Mouse (Mus musculus) left cerebral cortex, adult 11 months (tissue): ENCODE results near the gene 9130409I23Rik.

ENCODE experiments used
- DNase-seq: peaks from one replicate; pipeline ENCODE4 v3.0.0; 2022; ENCODE audit warnings: low spot score

9130409I23Rik gene

DNA sequence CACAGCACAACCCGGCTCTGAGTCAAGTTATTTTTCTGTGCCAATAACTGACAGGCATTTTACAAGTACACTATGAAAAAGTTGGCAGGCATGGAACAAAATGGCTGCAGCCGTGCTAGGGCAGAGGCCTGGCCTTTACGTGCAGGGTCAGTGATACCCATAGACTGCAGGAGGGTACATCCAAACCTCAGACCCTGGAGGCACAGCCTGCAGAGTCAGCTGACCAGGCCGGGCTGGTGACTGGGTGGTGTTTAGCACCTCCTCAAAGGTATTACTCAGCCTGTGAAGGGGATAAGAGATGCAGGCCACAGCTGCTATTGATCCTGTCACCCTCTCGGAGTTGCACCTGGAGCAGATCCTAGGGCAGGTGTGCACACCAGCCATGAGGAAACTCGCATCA lies at the start of gene 9130409I23Rik:
TSS of gene 9130409I23Rik (plus strand) at position 301 of the 400 bp plus-strand sequence.
- DNase-seq: no peak

DNA sequence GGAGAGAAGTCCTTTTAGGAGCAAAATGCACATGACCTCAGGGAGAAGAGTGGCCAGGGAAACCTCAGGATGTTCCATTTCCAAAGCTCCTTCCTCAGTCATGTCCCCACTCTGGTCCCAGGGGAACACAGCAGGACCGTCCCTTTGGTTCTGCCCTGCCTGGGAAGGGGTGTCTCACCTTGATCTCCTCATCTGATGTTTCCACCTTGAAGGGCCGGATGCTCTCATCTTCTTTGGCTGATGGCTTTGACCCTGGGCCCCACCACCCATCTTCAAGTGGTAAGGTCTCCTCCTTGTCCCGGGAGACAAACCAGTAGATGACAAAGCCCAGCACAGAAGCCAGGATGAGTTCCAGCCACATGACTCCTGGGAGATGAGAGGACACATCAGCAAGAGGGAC lies 49.4 kb upstream of the 9130409I23Rik start:
- no peak for DNase-seq

DNA sequence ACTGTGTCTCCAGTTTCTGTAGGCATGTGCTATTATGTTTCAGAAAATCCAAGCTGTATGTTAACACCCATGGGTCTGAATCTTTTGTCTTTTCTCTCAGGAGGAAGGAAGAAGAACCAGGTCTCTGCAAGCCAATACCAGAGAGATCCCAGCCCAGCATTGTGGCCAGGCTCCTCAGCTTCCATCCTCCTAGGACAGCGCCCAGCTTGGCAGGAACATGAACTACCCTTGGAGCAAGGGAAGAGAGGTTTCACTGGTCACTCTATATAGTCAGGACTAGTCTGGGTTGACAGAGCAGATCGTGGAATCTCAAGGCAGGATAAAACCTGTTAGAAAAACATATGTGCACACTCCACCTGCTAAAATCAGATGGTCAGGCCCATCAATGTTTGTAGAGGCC lies 47.2 kb upstream of the 9130409I23Rik start:
- no peak for DNase-seq

DNA sequence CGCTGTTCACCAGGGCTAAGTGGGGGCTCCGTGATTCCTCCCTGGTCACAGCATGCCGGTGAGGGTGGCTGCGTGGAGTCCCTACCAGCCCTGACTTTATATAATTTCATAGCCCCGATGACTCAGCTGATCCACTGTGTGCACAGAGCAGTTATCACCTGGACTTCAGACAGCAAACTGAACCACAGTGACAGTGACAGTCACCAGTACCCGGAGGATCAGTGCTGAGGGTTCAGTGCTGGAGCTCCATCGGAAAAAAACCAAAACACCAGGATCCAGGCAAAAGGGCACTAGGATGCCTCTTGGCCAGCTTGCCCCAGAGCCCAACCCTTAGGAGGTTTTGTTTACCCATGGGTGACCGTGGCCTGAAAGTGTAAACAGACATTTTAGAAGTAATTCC lies 45.7 kb upstream of the 9130409I23Rik start:
- DNase-seq: no peak

DNA sequence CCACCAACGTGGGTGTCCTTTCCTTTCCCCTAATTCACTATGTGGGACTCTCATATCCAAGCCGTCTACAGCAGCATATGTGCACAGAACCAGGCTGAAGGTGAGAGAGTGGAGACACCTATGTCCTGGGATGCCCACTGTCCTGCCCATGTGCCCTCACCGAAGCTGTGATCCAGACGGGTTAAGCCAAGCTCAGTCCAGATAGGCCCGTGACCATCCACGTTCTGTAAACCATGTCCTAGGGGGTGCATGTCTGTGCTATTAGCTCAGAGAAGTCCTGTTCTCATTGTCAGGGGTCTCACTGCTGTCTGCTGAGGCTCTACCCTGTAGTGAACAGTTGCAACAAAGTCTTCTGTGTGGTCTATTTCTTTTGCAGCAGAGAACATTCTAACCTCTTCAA lies 43.2 kb upstream of the 9130409I23Rik start:
- no peak for DNase-seq

DNA sequence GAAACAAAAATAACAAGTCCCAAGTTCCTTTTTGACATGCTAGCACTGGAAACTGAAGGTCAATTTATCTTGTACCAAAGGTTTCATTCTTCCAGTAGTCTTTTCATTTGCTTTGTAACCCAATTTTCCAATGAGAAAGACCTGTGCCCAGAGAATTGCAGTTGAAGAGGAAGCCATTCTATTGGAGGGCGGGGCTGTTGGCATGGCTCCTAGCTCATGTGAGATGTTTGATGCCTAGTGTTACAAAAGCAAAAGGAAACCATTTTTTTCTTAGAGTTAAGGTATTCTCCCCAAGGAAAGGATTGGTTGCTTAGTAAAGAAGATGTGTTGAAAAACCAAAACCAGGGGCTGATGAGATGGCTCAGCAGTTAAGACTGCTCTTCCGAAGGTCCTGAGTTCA lies 42.8 kb upstream of the 9130409I23Rik start:
- no peak for DNase-seq

DNA sequence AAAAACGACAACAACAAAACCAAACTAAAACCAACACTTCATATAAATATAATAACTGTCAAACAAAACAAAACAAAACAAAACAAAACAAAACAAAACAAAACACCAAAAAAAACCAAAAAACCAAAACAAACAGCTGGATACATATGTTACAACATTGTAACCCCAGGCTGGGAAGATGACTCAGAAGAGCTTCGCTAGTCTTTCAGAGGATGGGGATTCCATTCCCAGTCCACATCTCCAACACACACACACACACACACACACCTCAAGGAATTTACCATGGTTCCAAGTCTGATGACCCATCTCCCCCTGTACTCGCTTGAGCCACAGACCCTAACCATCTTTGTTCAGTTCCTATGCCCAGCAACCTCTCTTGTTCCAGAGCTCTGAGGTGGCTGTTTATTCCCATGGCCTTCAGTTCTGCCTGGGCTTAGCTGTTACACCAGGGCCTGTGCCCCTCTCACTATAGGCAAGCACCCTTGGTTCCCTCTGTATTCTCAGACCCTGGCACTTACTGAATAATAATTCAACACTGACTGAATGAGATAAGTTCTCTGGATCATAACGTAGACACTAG lies 41.9 kb upstream of the 9130409I23Rik start:
- DNase-seq: no peak

DNA sequence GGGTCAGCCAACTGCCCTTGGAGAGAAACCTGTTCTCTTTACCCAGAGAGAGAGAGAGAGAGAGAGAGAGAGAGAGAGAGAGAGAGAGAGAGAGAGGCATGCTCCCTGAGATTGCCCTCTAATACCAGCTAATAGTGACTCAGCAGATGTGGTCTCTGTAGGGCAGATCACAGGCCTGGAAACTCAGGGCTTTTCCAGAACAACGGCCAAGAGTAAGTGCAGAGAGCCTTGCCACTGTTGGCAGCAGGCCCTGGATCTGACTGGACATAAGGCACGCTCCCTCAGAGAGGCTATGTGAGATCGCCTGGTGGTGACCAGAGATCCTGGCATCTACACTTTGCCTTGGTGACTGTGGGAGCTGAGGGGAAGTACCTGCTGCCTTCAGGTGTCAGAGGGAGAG lies 41.3 kb upstream of the 9130409I23Rik start:
- no peak for DNase-seq

DNA sequence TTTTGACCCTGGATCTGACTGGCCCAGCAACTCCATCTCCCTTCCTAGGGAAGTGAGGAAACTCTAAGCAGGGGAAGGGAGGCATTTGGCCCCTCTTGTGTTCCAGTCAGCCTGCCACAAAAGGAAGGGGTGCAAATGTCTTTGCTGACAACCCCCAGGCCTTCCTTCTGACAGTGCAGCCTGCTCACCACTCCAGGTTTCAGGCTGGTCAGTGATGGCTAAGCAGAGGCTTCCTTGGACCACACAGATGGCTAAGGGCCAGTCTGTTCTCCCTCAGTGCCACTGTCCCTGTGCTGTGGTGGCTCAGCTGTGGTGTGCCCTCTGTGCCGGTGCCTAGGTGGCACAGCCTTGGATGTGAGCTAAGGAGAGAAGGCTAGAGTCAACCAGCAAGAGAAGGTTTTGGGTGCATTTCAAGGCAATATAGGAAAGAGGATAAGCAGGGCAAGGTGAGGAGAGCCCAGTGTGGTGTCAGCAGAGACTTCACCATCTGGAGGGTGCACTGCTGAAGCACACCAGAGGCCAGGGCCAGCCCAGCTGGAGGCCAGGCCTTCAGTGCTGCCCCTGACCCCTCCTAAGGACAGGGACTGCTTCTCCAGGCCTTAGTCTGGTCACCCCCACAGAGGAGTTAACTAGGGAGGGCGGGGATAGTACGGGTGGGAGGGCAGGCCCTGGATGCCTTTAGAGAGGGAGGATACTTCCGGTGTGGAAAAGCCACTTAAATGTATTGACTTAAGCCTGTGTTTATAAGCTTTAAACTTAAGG lies 40.7 kb upstream of the 9130409I23Rik start:
- no peak for DNase-seq

DNA sequence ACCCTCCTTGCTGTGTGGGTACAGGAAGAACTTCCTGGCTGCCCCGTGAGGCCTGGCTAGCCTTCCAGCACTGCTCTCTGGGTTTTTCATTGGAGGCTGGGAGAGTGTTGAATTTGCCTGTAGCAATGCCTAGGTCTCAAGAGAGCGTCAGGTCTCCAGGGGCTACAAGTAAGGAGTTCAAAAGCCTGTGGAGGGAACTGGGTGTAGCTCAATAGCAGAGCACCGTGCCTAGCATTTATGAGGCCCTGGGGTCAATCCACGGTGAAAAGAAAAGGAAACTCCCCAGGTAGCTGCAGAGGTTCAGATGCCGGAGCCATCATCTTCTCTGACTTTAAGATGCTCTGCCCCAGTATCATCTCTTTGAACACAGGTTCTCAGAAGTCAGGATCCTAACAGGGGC lies 39.4 kb upstream of the 9130409I23Rik start:
- no peak for DNase-seq

DNA sequence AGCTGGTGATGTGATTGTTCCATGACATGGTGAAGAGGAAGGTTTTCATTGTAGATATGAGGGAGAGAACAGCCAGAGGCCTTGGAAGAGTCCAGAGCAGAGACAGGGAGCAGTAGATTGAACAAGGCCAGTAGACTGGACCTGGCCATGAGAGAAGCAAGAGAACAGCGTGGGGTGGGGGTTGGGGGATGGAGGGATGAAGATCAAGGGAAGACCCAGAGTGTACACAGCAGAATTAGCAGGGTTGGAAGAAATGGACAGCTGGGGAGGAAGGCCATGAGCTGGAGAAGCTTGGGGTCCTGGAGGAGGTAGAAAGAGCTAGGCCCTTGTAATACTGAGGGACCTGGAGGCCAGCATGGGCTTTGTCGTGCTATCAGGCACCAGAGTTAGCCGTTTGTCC lies 38.6 kb upstream of the 9130409I23Rik start:
- DNase-seq: no peak

DNA sequence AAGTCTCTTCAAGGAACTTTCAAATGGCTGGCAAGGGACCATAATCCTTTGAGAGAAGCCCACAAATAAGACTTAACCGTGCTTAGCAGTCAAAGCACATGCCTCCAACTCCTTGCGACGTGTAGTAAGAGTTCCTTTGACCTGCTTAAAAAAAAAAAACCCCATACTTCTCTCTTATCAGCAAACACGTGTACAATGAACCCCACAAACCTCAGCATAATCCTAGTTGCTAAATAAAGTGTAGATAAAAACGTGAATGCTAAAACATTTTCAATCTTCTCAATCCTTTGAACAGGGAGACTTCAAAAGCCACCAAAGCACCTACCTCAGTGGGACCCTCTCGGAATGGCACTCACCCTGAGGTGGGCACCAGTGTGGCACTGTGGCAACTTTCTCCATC lies 37.6 kb upstream of the 9130409I23Rik start:
- DNase-seq: no peak

DNA sequence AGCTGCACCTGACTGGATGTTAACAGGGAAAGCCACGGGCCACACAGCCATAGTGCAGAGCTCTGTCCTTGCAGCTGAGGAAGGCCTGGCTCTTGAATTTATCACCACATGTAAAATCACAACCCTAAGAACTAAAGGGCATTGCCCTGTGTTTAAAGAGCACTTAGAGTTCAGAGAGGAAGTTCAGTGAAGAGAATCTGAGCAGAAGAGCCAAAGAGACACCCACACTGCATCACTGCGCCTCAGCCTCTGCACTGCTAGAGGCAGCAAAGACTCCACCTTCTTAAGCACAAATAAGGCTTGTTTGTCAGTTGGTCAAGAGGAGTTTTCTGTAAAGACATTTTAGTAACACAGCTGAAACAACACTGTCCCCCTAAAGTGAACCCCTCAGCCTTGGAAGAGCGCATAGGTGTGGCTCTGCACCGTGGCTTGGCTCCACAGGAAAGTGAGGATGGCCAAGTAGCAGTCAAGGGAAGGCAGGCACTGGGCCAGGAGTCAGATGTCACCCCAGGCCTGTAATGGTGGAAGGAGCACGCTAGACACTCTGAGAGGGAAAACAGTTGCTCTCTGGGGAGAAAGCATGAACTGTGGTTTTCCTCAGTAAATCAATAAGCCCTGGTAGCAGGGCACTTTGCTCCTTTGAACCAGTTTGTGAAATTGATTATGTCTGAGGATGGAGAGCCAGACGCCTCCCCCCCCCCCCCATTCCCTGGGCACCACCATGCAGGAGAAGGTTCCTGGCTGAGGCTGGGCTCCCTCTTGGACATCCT lies 36.1 kb upstream of the 9130409I23Rik start:
- DNase-seq: no peak

DNA sequence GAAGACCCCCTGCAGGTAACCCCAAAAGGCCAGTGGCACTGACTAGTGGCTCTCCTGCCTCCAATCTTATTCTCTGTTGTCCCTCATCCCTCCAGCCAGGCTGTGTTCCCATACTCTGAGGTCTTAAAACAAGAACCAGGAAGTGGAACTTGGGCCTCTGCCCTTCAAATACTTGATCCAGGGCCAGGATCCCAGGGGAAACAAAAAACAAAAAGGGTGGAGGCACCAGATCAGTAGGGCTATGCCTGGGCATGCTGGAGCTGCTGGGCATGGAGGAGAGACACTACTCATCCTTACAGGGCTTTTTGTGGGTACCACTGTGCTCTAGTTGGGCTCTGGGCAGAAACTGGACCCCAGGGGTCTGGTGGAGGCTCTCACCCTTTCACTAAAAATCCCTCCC lies 35.5 kb upstream of the 9130409I23Rik start:
- DNase-seq: no peak

DNA sequence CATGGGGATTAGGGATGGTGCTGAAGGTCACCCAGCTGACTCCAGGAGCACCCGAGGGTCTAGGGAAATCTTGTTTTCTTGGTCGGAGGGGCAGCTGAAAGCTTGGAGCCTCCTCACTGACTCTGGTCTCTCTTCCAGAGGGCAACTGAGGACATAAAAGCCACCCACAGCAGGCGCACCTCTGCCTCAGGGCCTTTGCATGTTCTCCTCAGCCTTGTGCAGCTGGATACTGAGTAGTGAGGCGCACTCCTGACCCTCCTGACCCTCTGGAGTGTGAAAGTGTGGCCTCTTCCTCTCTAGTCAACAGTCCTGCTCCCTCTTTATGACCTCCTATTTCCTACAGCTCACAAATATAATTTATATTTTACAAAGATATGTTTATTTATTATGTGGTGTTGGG lies 35.0 kb upstream of the 9130409I23Rik start:
- no peak for DNase-seq

DNA sequence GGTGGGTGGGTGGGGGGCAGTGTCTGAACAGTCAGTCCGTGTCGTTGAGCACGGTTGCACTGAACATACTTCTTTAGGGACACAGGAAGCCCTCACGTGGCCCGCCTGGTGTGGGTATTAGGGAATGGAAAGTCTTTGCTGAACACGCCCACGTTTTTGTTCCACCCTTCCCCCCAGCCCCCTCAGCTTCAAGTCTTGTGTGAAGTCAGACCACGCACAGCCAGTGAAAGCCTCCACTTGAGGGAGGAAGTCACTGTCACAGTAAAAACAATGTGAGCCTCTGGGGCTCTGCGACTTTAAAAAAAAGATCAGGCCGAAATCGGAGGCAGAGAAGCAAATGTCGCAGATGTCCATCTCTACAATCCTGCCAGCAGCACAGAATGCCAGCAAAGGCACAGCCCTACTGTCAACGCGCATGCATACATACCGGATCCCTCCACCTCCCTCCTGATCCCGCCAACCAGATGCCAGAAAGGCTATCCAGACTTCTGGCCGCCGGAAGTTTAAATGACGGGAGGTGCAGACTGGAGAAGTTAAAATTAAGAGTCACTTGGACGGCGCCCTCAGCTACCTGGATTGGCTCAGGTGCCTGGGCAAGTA lies 34.4 kb upstream of the 9130409I23Rik start:
- peak; percentile 56 for DNase-seq

DNA sequence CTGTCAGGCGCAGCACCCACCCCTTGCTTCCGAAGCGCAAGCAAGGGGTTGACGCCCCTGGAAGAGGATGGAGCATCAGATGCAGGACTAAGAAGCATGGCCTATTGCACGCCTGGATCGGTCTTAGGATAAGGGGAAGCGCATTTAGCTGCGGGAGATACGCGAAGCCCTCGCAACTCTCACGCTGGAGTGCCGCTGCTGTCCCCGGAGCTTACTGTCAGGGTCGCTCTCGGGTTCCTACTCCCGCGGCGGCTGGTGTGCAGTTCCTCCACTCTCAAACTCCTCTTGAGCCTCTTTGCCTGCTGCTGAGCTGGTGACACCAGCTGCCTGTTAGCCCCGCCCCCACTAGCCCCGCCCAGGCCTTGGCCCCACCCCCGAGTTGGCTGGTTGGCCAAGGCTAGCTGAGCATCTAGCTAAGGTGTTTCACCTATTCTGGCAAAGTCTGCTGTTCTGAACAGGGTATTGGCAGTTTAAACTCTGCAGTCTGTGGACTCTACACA lies 33.8 kb upstream of the 9130409I23Rik start:
- DNase-seq: peak; percentile 60

DNA sequence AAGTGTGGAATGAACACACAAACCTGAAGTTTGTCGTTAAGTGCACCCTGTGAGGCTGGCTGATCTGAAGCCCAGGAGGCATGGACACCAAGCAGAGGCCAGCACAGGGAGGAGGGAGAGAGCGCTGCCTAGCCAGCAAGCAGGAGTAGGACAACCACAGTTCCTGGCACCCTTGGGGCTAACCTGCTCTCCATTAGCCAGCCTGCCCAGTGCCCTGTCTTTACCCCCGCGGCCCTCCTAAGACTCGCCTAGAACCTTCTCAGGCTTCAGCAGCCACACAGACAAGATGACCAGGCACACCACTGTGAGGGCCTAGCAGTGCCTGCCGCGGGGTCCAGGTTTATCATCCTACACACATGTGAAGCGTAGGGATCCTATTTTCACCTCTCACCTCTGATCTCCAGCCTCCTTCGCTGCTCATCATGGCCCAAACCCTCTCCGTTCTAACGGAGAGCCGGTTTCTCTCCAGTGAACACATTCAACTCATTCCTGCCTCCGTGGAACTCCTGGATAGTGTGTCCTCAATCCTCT lies 33.1 kb upstream of the 9130409I23Rik start:
- DNase-seq: no peak

DNA sequence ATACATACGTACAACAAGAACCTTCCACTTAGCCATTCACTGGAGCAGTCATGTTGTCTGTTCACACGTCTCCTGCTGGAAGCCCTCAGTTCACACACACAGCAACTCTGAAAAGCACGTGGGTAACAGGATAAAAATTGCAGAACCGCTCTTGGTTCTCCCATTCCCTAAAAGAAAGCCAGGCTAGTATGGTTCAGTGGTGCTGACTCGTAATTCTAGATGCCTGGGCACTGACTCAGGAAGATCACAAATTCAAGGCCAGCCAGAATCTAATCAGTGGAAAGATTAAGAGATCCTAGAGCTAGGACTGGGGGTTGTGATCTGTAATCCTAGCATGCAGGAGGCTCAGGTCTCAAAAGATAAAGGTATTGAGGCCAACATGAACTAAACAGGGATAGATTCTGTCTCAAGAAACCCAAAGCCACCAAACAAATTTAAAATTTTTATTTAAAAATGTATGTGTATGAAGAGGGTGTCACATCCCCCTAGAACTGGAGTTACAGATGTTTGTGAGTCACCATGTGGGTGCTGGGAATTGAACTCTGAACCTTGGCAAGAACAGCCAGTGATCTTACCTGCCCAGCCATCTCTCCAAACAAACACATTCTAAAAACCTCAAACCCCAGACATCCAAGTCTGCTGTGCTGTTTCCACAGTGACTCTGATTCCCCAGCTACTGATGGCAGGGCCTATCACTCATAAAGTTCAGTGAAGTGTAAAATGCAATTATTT lies 30.1 kb upstream of the 9130409I23Rik start, which contains the start of gene Ephx1:
TSS of gene Ephx1 (minus strand) at position 149 of the 732 bp plus-strand sequence.
- DNase-seq: no peak

DNA sequence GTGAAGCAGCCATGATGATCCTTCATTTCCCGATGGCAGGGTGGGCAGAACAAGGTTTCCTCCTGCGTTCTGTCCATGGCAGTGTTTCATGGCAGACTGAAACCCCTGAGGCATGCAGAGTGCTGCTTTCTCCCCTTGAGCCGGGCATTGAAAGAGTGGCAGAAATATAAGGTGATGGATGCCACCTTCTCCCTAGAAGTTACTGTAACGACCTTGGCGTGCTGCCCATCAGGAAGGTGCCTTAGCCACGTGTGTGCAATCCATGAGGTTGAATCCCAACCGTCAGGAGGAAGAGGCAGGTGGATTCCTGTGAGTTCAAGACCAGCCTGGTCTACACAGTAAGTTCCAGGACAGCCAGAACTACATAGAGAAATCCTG lies 29.6 kb upstream of the 9130409I23Rik start:
- DNase-seq: no peak

DNA sequence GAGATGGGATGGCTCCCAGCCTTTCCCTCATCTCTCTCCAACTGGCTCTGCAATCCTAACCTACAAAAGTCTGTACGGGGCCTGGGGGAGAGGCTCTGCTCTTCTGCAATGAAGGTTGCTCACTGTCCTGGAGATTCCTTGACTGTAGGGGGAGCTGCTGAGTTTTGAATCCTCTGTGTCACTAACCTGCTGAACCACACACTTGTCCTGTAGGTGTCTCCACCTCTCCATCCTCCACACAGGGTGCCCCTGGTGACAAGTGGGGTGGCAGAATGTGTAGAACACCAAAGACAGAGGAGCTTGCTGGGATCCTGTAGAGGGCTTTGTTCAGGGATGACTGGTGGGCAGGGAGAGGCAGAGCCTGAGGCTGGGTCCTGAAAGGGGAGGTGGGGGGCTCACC lies 28.8 kb upstream of the 9130409I23Rik start:
- peak; percentile 33 for DNase-seq
